Mouse (Mus musculus): ENCODE measurements around the gene Itpr3. TPM values are rescaled to one million over a fixed set of nuclear protein-coding genes. Genes with fewer than 3 reads are reported as not detected.

Itpr3 gene
- total and polyA plus RNA-seq, 2 experiments from 2014 or later, result 0.58 to 4.0 TPM

GRCm38 (mm10) chr17:27154256-27154655 is 97.2 kb downstream of the Itpr3 start:
- no peak overlapping the region for H3K9ac ChIP-seq (replicated peaks; ENCODE audit: low read length)
- peaks cover 17% of the 10 kb centered on the region for H3K4me1 ChIP-seq (ENCODE audit: insufficient read depth, low read length)
- no peak overlapping the region for H3K4me2 ChIP-seq (ENCODE audit: low read depth, low read length)
- TF ChIP-seq CTCF (IDR thresholded peaks at IDR 0.05; ENCODE audit: low read depth), result no peak
- ATAC-seq (no peak), DNase-seq (ENCODE audit: low spot score) (peak; percentile 35)
- no peaks in the 10 kb centered on the region for H3K36me3 ChIP-seq (ENCODE audit: insufficient read depth, low read length)
- H3K27ac ChIP-seq, result peak overlapping the region; percentile 21; the same call in 1 of the 2 replicates
- H3K27me3 ChIP-seq (ENCODE audit: insufficient read depth, low read length), result no peaks in the 10 kb centered on the region
- 58% methylated on average over 14 of the region's 14 CpGs for WGBS
- H3K4me3 ChIP-seq (ENCODE audit: low read length), result no peak overlapping the region
- H3K9me3 ChIP-seq (ENCODE audit: low read length), result no peaks in the 10 kb centered on the region

GRCm38 (mm10) chr17:27154881-27155280 is 97.8 kb downstream of the Itpr3 start:
- H3K27ac ChIP-seq, result no peak overlapping the region
- TF ChIP-seq CTCF (IDR thresholded peaks at IDR 0.05; ENCODE audit: low read depth), result no peak
- ATAC-seq (no peak), DNase-seq (ENCODE audit: low spot score) (no peak)
- H3K4me3 ChIP-seq (ENCODE audit: low read length), result no peak overlapping the region
- no peaks in the 10 kb centered on the region for H3K27me3 ChIP-seq (ENCODE audit: insufficient read depth, low read length)
- peaks cover 17% of the 10 kb centered on the region for H3K4me1 ChIP-seq (ENCODE audit: insufficient read depth, low read length)
- no peaks in the 10 kb centered on the region for H3K36me3 ChIP-seq (ENCODE audit: insufficient read depth, low read length)
- no peaks in the 10 kb centered on the region for H3K9me3 ChIP-seq (ENCODE audit: low read length)
- H3K9ac ChIP-seq (replicated peaks; ENCODE audit: low read length), result no peak overlapping the region
- no peak overlapping the region for H3K4me2 ChIP-seq (ENCODE audit: low read depth, low read length)
- 84% methylated on average over 6 of the region's 6 CpGs for WGBS

- H3K4me2 ChIP-seq (ENCODE audit: low read depth, low read length), result no peak overlapping the region
- no peak overlapping the region for H3K27ac ChIP-seq
- no peak for TF ChIP-seq CTCF (IDR thresholded peaks at IDR 0.05; ENCODE audit: low read depth)
- H3K9me3 ChIP-seq (ENCODE audit: low read length), result no peaks in the 10 kb centered on the region
- no peak for ATAC-seq
- peak overlapping the region; percentile 13; the same call in 1 of the 2 replicates for H3K9ac ChIP-seq (replicated peaks; ENCODE audit: low read length)
- no peak for DNase-seq (ENCODE audit: low spot score)
- WGBS, result 64% methylated on average over 8 of the region's 8 CpGs
- peaks cover 12% of the 10 kb centered on the region for H3K4me1 ChIP-seq (ENCODE audit: insufficient read depth, low read length)
- H3K36me3 ChIP-seq (ENCODE audit: insufficient read depth, low read length), result no peaks in the 10 kb centered on the region
- no peaks in the 10 kb centered on the region for H3K27me3 ChIP-seq (ENCODE audit: insufficient read depth, low read length)
- no peak overlapping the region for H3K4me3 ChIP-seq (ENCODE audit: low read length)
Observed at GRCm38 (mm10) chr17:27155752-27156151, 98.6 kb downstream of the Itpr3 start.

- Histone ChIP-seq H3K27ac (no peak overlapping the region), H3K36me3 (ENCODE audit: insufficient read depth, low read length) (no peaks in the 10 kb centered on the region), H3K4me3 (ENCODE audit: low read length) (no peak overlapping the region), H3K9me3 (ENCODE audit: low read length) (no peaks in the 10 kb centered on the region), H3K4me2 (ENCODE audit: low read depth, low read length) (no peak overlapping the region), H3K4me1 (ENCODE audit: insufficient read depth, low read length) (peaks cover 6% of the 10 kb centered on the region; the same call in 1 of the 2 replicates), H3K9ac (replicated peaks; ENCODE audit: low read length) (no peak overlapping the region), H3K27me3 (ENCODE audit: insufficient read depth, low read length) (no peaks in the 10 kb centered on the region)
- ATAC-seq, result no peak
- WGBS, result 78% methylated on average over 6 of the region's 6 CpGs
- DNase-seq (ENCODE audit: low spot score), result no peak
- TF ChIP-seq CTCF (IDR thresholded peaks at IDR 0.05; ENCODE audit: low read depth), result no peak
Observed at GRCm38 (mm10) chr17:27158439-27158838, 101.3 kb downstream of the Itpr3 start.

- DNase-seq (ENCODE audit: low spot score) (no peak), ATAC-seq (no peak)
- no peak overlapping the region for H3K27ac ChIP-seq
- H3K4me3 ChIP-seq (ENCODE audit: low read length), result no peak overlapping the region
- TF ChIP-seq CTCF (IDR thresholded peaks at IDR 0.05; ENCODE audit: low read depth), result no peak
- WGBS, result 78% methylated on average over 7 of the region's 7 CpGs
- H3K9ac ChIP-seq (replicated peaks; ENCODE audit: low read length), result no peak overlapping the region
- H3K36me3 ChIP-seq (ENCODE audit: insufficient read depth, low read length), result no peaks in the 10 kb centered on the region
- no peaks in the 10 kb centered on the region for H3K27me3 ChIP-seq (ENCODE audit: insufficient read depth, low read length)
- no peak overlapping the region for H3K4me2 ChIP-seq (ENCODE audit: low read depth, low read length)
- no peaks in the 10 kb centered on the region for H3K9me3 ChIP-seq (ENCODE audit: low read length)
- no peaks in the 10 kb centered on the region for H3K4me1 ChIP-seq (ENCODE audit: insufficient read depth, low read length)
Observed at GRCm38 (mm10) chr17:27159169-27159568, 102.1 kb downstream of the Itpr3 start.

GRCm38 (mm10) chr17:27160905-27161304 is 103.8 kb downstream of the Itpr3 start:
- no peaks in the 10 kb centered on the region for H3K36me3 ChIP-seq (ENCODE audit: insufficient read depth, low read length)
- ATAC-seq (no peak), DNase-seq (ENCODE audit: low spot score) (no peak)
- no peak for TF ChIP-seq CTCF (IDR thresholded peaks at IDR 0.05; ENCODE audit: low read depth)
- 74% methylated on average over 4 of the region's 4 CpGs for WGBS
- H3K9ac ChIP-seq (replicated peaks; ENCODE audit: low read length), result no peak overlapping the region
- H3K4me2 ChIP-seq (ENCODE audit: low read depth, low read length), result no peak overlapping the region
- H3K27me3 ChIP-seq (ENCODE audit: insufficient read depth, low read length), result no peaks in the 10 kb centered on the region
- H3K27ac ChIP-seq, result no peak overlapping the region
- H3K9me3 ChIP-seq (ENCODE audit: low read length), result no peaks in the 10 kb centered on the region
- H3K4me3 ChIP-seq (ENCODE audit: low read length), result no peak overlapping the region
- no peaks in the 10 kb centered on the region for H3K4me1 ChIP-seq (ENCODE audit: insufficient read depth, low read length)

- peak; percentile 69; the same call in 1 of the 2 replicates for ATAC-seq
- 64% methylated on average over 8 of the region's 8 CpGs for WGBS
Observed at GRCm38 (mm10) chr17:27165054-27165773, 108.1 kb downstream of the Itpr3 start.

More at GRCm38 (mm10) chr17:27165054-27165773, 108.1 kb downstream of the Itpr3 start:
- Histone ChIP-seq H3K27me3 (ENCODE audit: insufficient read depth, low read length) (no peaks in the 10 kb centered on the region), H3K4me2 (ENCODE audit: low read depth, low read length) (no peak overlapping the region), H3K4me3 (ENCODE audit: low read length) (no peak overlapping the region), H3K9me3 (ENCODE audit: low read length) (no peaks in the 10 kb centered on the region), H3K27ac (no peak overlapping the region), H3K9ac (replicated peaks; ENCODE audit: low read length) (no peak overlapping the region), H3K36me3 (ENCODE audit: insufficient read depth, low read length) (no peaks in the 10 kb centered on the region), H3K4me1 (ENCODE audit: insufficient read depth, low read length) (no peaks in the 10 kb centered on the region)
- DNase-seq (ENCODE audit: low spot score), result peak; percentile 82
- peak; percentile 87 for TF ChIP-seq CTCF (IDR thresholded peaks at IDR 0.05; ENCODE audit: low read depth)
